Mouse (Mus musculus): ENCODE measurements around the gene Alx1. TPM values are rescaled to one million over a fixed set of nuclear protein-coding genes. Genes with fewer than 3 reads are reported as not detected.

Gene Alx1
- polyA plus RNA-seq, 1 experiment from 2014 or later, result 49.7 TPM

- H3K9me3 ChIP-seq (ENCODE audit: control insufficient read depth, low read length), result no peaks in the 10 kb centered on the region
- H3K4me3 ChIP-seq (ENCODE audit: low read depth, low read length), result peak overlapping the region; percentile 53
- WGBS, result 0% methylated on average over 15 of the region's 15 CpGs
- no peaks in the 10 kb centered on the region for H3K36me3 ChIP-seq (ENCODE audit: control insufficient read depth, insufficient read depth, low read length)
- H3K9ac ChIP-seq (ENCODE audit: low read depth, low read length), result peak overlapping the region; percentile 80
- no peak for ATAC-seq (ENCODE audit: low read depth)
- peak overlapping the region; percentile 90 for H3K27ac ChIP-seq (replicated peaks; ENCODE audit: low read depth, low read length)
- DNase-seq (ENCODE audit: low spot score), result no peak
- peak overlapping the region; percentile 53 for H3K4me2 ChIP-seq (ENCODE audit: low read depth, low read length)
- no peaks in the 10 kb centered on the region for H3K4me1 ChIP-seq (ENCODE audit: control insufficient read depth, insufficient read depth, low read length)
- H3K27me3 ChIP-seq (replicated peaks; ENCODE audit: control insufficient read depth, insufficient read depth, low read length), result peaks cover 42% of the 10 kb centered on the region
These were observed 2.1 kb downstream of the Alx1 start for GRCm38 (mm10) chr10:103027931-103028252.

- peak overlapping the region; percentile 53 for H3K4me2 ChIP-seq (ENCODE audit: low read depth, low read length)
- no peak for DNase-seq (ENCODE audit: low spot score)
- peak overlapping the region; percentile 53 for H3K4me3 ChIP-seq (ENCODE audit: low read depth, low read length)
- H3K9ac ChIP-seq (ENCODE audit: low read depth, low read length), result peak overlapping the region; percentile 80
- ATAC-seq (ENCODE audit: low read depth), result no peak
- peak overlapping the region; percentile 90 for H3K27ac ChIP-seq (replicated peaks; ENCODE audit: low read depth, low read length)
- H3K9me3 ChIP-seq (ENCODE audit: control insufficient read depth, low read length), result no peaks in the 10 kb centered on the region
- H3K36me3 ChIP-seq (ENCODE audit: control insufficient read depth, insufficient read depth, low read length), result no peaks in the 10 kb centered on the region
- 1% methylated on average over 20 of the region's 20 CpGs for WGBS
- H3K27me3 ChIP-seq (replicated peaks; ENCODE audit: control insufficient read depth, insufficient read depth, low read length), result peaks cover 40% of the 10 kb centered on the region
- no peaks in the 10 kb centered on the region for H3K4me1 ChIP-seq (ENCODE audit: control insufficient read depth, insufficient read depth, low read length)
These were observed 2.6 kb downstream of the Alx1 start for GRCm38 (mm10) chr10:103027226-103027930.

- no peaks in the 10 kb centered on the region for H3K36me3 ChIP-seq (ENCODE audit: control insufficient read depth, insufficient read depth, low read length)
- peaks cover 36% of the 10 kb centered on the region for H3K27me3 ChIP-seq (replicated peaks; ENCODE audit: control insufficient read depth, insufficient read depth, low read length)
- peak overlapping the region; percentile 80 for H3K9ac ChIP-seq (ENCODE audit: low read depth, low read length)
- under 1% methylated on average over 17 of the region's 17 CpGs for WGBS
- no peaks in the 10 kb centered on the region for H3K4me1 ChIP-seq (ENCODE audit: control insufficient read depth, insufficient read depth, low read length)
- H3K4me2 ChIP-seq (ENCODE audit: low read depth, low read length), result peak overlapping the region; percentile 53
- no peak for DNase-seq (ENCODE audit: low spot score)
- no peaks in the 10 kb centered on the region for H3K9me3 ChIP-seq (ENCODE audit: control insufficient read depth, low read length)
- ATAC-seq (ENCODE audit: low read depth), result no peak
- peak overlapping the region; percentile 53 for H3K4me3 ChIP-seq (ENCODE audit: low read depth, low read length)
- H3K27ac ChIP-seq (replicated peaks; ENCODE audit: low read depth, low read length), result peak overlapping the region; percentile 90
These were observed 3.3 kb downstream of the Alx1 start for GRCm38 (mm10) chr10:103026636-103027225.

GRCm38 (mm10) chr10:103002556-103002955, 27.5 kb downstream of the Alx1 start:
- 69% methylated on average over 2 of the region's 2 CpGs for WGBS
- Histone ChIP-seq H3K9me3 (ENCODE audit: control insufficient read depth, low read length) (no peaks in the 10 kb centered on the region), H3K9ac (ENCODE audit: low read depth, low read length) (no peak overlapping the region), H3K27ac (replicated peaks; ENCODE audit: low read depth, low read length) (no peak overlapping the region), H3K4me1 (ENCODE audit: control insufficient read depth, insufficient read depth, low read length) (no peaks in the 10 kb centered on the region), H3K4me3 (ENCODE audit: low read depth, low read length) (no peak overlapping the region), H3K27me3 (replicated peaks; ENCODE audit: control insufficient read depth, insufficient read depth, low read length) (no peaks in the 10 kb centered on the region), H3K4me2 (ENCODE audit: low read depth, low read length) (no peak overlapping the region), H3K36me3 (ENCODE audit: control insufficient read depth, insufficient read depth, low read length) (no peaks in the 10 kb centered on the region)
- no peak for DNase-seq (ENCODE audit: low spot score)
- ATAC-seq (ENCODE audit: low read depth), result no peak

GRCm38 (mm10) chr10:103000902-103001301, 29.1 kb downstream of the Alx1 start:
- Histone ChIP-seq H3K4me1 (ENCODE audit: control insufficient read depth, insufficient read depth, low read length) (no peaks in the 10 kb centered on the region), H3K27me3 (replicated peaks; ENCODE audit: control insufficient read depth, insufficient read depth, low read length) (no peaks in the 10 kb centered on the region), H3K36me3 (ENCODE audit: control insufficient read depth, insufficient read depth, low read length) (no peaks in the 10 kb centered on the region), H3K9ac (ENCODE audit: low read depth, low read length) (no peak overlapping the region), H3K27ac (replicated peaks; ENCODE audit: low read depth, low read length) (no peak overlapping the region), H3K4me2 (ENCODE audit: low read depth, low read length) (no peak overlapping the region), H3K4me3 (ENCODE audit: low read depth, low read length) (no peak overlapping the region), H3K9me3 (ENCODE audit: control insufficient read depth, low read length) (no peaks in the 10 kb centered on the region)
- ATAC-seq (ENCODE audit: low read depth) (no peak), DNase-seq (ENCODE audit: low spot score) (no peak)
- 42% methylated on average over 8 of the region's 8 CpGs for WGBS

- Histone ChIP-seq H3K4me2 (ENCODE audit: low read depth, low read length) (no peak overlapping the region), H3K4me3 (ENCODE audit: low read depth, low read length) (no peak overlapping the region), H3K36me3 (ENCODE audit: control insufficient read depth, insufficient read depth, low read length) (no peaks in the 10 kb centered on the region), H3K9me3 (ENCODE audit: control insufficient read depth, low read length) (no peaks in the 10 kb centered on the region), H3K27ac (replicated peaks; ENCODE audit: low read depth, low read length) (no peak overlapping the region), H3K27me3 (replicated peaks; ENCODE audit: control insufficient read depth, insufficient read depth, low read length) (no peaks in the 10 kb centered on the region), H3K9ac (ENCODE audit: low read depth, low read length) (no peak overlapping the region), H3K4me1 (ENCODE audit: control insufficient read depth, insufficient read depth, low read length) (no peaks in the 10 kb centered on the region)
- DNase-seq (ENCODE audit: low spot score) (no peak), ATAC-seq (ENCODE audit: low read depth) (no peak)
These were observed 30.4 kb downstream of the Alx1 start for GRCm38 (mm10) chr10:102999584-102999983.

GRCm38 (mm10) chr10:102975106-102975505, 54.9 kb downstream of the Alx1 start:
- H3K36me3 ChIP-seq (ENCODE audit: control insufficient read depth, insufficient read depth, low read length), result no peaks in the 10 kb centered on the region
- H3K4me1 ChIP-seq (ENCODE audit: control insufficient read depth, insufficient read depth, low read length), result no peaks in the 10 kb centered on the region; the same call in 1 of the 2 replicates
- no peaks in the 10 kb centered on the region for H3K27me3 ChIP-seq (replicated peaks; ENCODE audit: control insufficient read depth, insufficient read depth, low read length)
- H3K27ac ChIP-seq (replicated peaks; ENCODE audit: low read depth, low read length), result no peak overlapping the region
- H3K4me3 ChIP-seq (ENCODE audit: low read depth, low read length), result no peak overlapping the region
- H3K4me2 ChIP-seq (ENCODE audit: low read depth, low read length), result no peak overlapping the region
- no peak overlapping the region for H3K9ac ChIP-seq (ENCODE audit: low read depth, low read length)
- no peak for ATAC-seq (ENCODE audit: low read depth)
- DNase-seq (ENCODE audit: low spot score), result peak; percentile 67
- 61% methylated on average over 5 of the region's 5 CpGs for WGBS
- H3K9me3 ChIP-seq (ENCODE audit: control insufficient read depth, low read length), result no peaks in the 10 kb centered on the region

- Histone ChIP-seq H3K9me3 (ENCODE audit: control insufficient read depth, low read length) (no peaks in the 10 kb centered on the region), H3K27ac (replicated peaks; ENCODE audit: low read depth, low read length) (no peak overlapping the region), H3K9ac (ENCODE audit: low read depth, low read length) (no peak overlapping the region), H3K4me1 (ENCODE audit: control insufficient read depth, insufficient read depth, low read length) (no peaks in the 10 kb centered on the region), H3K27me3 (replicated peaks; ENCODE audit: control insufficient read depth, insufficient read depth, low read length) (no peaks in the 10 kb centered on the region), H3K4me3 (ENCODE audit: low read depth, low read length) (no peak overlapping the region), H3K4me2 (ENCODE audit: low read depth, low read length) (no peak overlapping the region), H3K36me3 (ENCODE audit: control insufficient read depth, insufficient read depth, low read length) (no peaks in the 10 kb centered on the region)
- ATAC-seq (ENCODE audit: low read depth) (no peak), DNase-seq (ENCODE audit: low spot score) (no peak)
- 90% methylated on average over 2 of the region's 2 CpGs for WGBS
These were observed 70.4 kb downstream of the Alx1 start for GRCm38 (mm10) chr10:102959602-102960001.

Measured in embryonic facial prominence, embryonic 14.5 days (tissue).